Mouse (Mus musculus) adrenal gland, postnatal 10 days (tissue): Measurements from ENCODE around the gene Cyp2a22. TPM values are rescaled to one million over a fixed set of nuclear protein-coding genes. Genes with fewer than 3 reads are reported as not detected.
"Not testable (repeated sequence)": the region's sequence is repeated elsewhere in the genome, so short reads cannot be mapped to it uniquely, and the experiment has no call there.

Source experiments
- DNase-seq: peaks from one replicate; pipeline ENCODE4 v3.0.0; 2021; ENCODE audit warnings: mixed read lengths
- long read RNA-seq, 2 experiments: library from polyadenylated mRNA; stranded (forward); transcript quantifications; one replicate each; pipeline ENCODE4 v2.0.0; 2021
- total RNA-seq, 2 experiments: library from RNA; stranded (reverse); gene quantifications; 2 replicates each; pipeline ENCODE4 v1.2.3; 2021

The Cyp2a22 gene
- total RNA-seq = 10 to 100 TPM in 1 of 2 experiments, 1 to 10 TPM in 1; 6.4 to 15.6 TPM
- long read RNA-seq, experiment 1, partial matches to known transcripts = 3 of 9 reads
- long read RNA-seq, experiment 1, other reads (novel, unspliced or antisense) = 4 of 9 reads
- long read RNA-seq, experiment 2, partial matches to known transcripts = 1 of 1 reads
- long read RNA-seq, experiment 2, other reads (novel, unspliced or antisense) = 0 of 1 reads

- DNase-seq = no peak
Measured at GRCm38 (mm10) chr7:26939262-26939661, at the start of gene Cyp2a22. Cyp2a22 (minus strand) TSS chr7:26939384.

DNA sequence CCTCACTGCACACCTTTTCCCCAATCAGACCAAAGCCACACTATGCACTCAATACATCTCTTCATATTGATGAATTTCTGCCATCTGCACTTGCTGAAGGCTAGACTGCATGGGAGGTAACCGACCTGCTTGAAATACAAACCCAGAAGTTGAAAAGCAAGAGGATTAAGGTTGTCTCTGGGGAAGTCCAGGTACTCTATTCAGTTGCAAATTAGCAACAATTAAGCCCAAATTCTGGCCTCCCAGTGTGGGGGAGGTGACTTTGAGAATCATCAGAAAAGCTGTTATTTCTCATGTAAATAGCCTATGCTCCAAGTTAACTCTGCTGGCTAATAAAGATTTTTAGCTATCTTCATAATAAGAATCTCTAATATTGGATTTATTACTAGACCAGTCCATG, 44.0 kb upstream of the Cyp2a22 start:
- not testable (repeated sequence) for DNase-seq

GRCm38 (mm10) chr7:26982551-26982950, 43.4 kb upstream of the Cyp2a22 start:
- DNase-seq = no peak

DNA sequence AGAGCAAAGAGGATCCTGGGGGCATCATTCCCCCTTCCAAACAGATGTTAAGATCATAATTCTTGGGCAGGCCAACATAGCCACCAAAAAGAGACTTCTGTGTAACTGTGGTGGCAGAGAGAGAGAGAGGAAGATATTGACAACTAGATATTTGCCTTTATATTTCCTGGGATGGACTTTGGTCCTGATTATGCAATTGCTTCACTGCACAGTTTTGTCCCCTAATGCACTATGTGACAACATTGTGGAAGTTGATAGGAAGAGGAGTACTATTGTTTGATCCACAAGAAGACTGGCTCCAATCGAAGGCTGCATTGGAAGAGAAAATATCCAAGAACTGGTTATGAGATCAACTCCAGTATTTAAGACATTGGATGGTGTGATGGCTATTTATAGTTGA, 42.8 kb upstream of the Cyp2a22 start:
- DNase-seq = not testable (repeated sequence)

DNA sequence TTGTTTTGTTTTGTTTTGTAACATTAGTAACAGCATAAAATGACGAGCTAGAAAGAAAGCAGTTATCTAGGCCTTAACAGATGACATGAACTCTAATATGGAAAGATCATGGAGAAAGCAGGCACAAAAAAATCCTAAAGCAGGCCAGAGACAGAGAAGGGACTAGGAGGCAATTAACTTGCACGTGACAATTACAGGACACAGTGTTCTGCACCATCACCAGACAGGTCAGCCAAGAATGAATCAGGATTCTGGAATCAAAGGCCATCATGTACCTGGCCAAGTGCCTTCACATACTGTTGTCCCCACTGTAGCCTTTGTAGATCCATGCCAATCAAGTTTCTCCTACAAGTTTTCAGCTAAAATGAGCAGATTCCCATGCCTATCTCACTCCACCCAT, 42.3 kb upstream of the Cyp2a22 start:
- not testable (repeated sequence) for DNase-seq

DNA sequence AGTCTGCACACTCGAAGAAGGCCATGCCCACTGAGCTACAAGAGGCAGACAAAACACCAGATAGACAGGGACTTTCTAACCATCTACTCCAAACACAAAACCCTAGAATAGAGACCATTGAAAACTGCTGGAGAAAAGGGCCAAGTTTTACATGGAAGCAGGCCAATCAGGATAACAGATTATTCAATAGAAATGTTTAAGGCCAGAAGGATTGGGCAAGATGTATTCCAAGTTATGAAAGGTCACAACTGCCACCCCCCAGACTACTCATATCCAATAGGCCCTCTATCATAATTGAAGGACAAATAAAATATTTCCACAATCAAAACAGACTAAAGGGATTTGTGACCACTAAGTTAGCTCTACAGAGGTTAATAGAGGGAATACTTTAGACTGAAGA, 23.2 kb upstream of the Cyp2a22 start:
- not testable (repeated sequence) for DNase-seq

- peak; percentile 25 for DNase-seq
Measured at GRCm38 (mm10) chr7:26953306-26953705, 14.1 kb upstream of the Cyp2a22 start.

GRCm38 (mm10) chr7:26952671-26953070, 13.5 kb upstream of the Cyp2a22 start:
- DNase-seq = not testable (repeated sequence)

- DNase-seq = peak; percentile 7
Measured at GRCm38 (mm10) chr7:26941320-26941925, 2.2 kb upstream of the Cyp2a22 start.

DNA sequence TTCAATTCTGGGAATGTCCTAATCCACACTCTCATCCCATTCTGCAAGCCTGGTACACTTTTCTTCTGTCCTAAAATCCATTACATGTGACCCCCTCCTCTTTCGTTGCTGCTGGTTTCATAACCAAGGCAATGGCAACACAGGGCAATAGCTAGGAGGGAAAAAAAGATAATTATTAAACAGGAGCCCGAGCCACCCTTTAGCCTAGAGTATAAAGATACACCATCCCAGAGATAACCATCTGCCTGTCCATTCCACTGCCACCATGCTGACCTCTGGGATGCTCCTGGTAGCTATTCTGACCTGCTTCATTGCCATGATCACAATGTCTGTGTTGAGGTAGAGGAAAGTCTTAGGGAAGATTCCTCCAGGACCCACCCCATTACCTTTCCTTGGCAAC, 22.1 kb downstream of the Cyp2a22 start:
- DNase-seq = not testable (repeated sequence)

Other genes starting within 250 kb of the Cyp2a22 start
- gene Cyp2b19, start 182.2 kb downstream of the Cyp2a22 start, total RNA-seq = not detected
- gene Cyp2g1, start 130.5 kb downstream of the Cyp2a22 start, total RNA-seq = 1 to 10 TPM; 1.8 to 2.9 TPM
- gene Cyp2a5, start 104.1 kb downstream of the Cyp2a22 start, total RNA-seq = 1 to 10 TPM; 2.0 to 6.2 TPM
- gene Cyp2a12, start 89.7 kb upstream of the Cyp2a22 start, total RNA-seq = 10 to 100 TPM; 22.2 to 44.2 TPM
- 100 to 1,000 TPM; 291 to 323 TPM for gene Cyp2f2, start 180.5 kb upstream of the Cyp2a22 start, total RNA-seq
- gene Cyp2t4, start 214.3 kb upstream of the Cyp2a22 start, total RNA-seq = not detected
- gene Egln2, start 227.4 kb upstream of the Cyp2a22 start, total RNA-seq = 10 to 100 TPM; 88.9 to 90.2 TPM
- 10 to 100 TPM; 36.1 to 42.0 TPM for gene Rab4b, start 239.5 kb upstream of the Cyp2a22 start, total RNA-seq
- gene Gm21983, start 241.7 kb upstream of the Cyp2a22 start, total RNA-seq = not detected
- gene Mia, start 241.8 kb upstream of the Cyp2a22 start, total RNA-seq = under 1 TPM in 1 of 2 experiments, not detected in 1; 0.69 TPM